Mouse (Mus musculus) neural tube, embryonic 14.5 days (tissue): ENCODE results near the gene Pax3. TPM values are rescaled to one million over a fixed set of nuclear protein-coding genes. Genes with fewer than 3 reads are reported as not detected.

Source experiments
- ATAC-seq: fragments of 200-750 bp; cut with Nextera tagmentation; 2 replicates; pipeline ENCODE4 v1.8.0; 2017; ENCODE audit warnings: low read depth, mild to moderate bottlenecking, moderate TSS enrichment, moderate library complexity
- H3K27ac ChIP-seq: fragments of 300-500 bp; sonication (generic); 2 replicates; pipeline ENCODE4 v1.5.1; 2014; ENCODE audit warnings: low read depth, mild to moderate bottlenecking, control low read depth, low read length, moderate library complexity, mixed read lengths
- H3K27me3 ChIP-seq: fragments of 300-500 bp; sonication (generic); 2 replicates; pipeline ENCODE4 v1.6.1; 2014; ENCODE audit warnings: low read length; ENCODE audit not compliant: control insufficient read depth, insufficient read depth
- H3K36me3 ChIP-seq: fragments of 300-500 bp; sonication (generic); 2 replicates; pipeline ENCODE4 v1.6.1; 2014; ENCODE audit warnings: low read length, mixed read lengths; ENCODE audit not compliant: control insufficient read depth, insufficient read depth
- H3K4me1 ChIP-seq: fragments of 300-500 bp; sonication (generic); 2 replicates; pipeline ENCODE4 v1.6.1; 2014; ENCODE audit warnings: low read length; ENCODE audit not compliant: control insufficient read depth, insufficient read depth
- H3K4me2 ChIP-seq: fragments of 300-500 bp; sonication (generic); 2 replicates; pipeline ENCODE4 v1.6.1; 2014; ENCODE audit warnings: mild to moderate bottlenecking, low read depth, low read length, control low read depth
- H3K4me3 ChIP-seq: fragments of 300-500 bp; sonication (generic); 2 replicates; pipeline ENCODE4 v1.5.1; 2014; ENCODE audit warnings: low read depth, low read length, control low read depth, mixed read lengths
- H3K9ac ChIP-seq: fragments of 300-500 bp; sonication (generic); replicated peaks from 2 replicates; pipeline ENCODE4 v1.6.1; 2014; ENCODE audit warnings: low read depth, mild to moderate bottlenecking, control low read depth, low read length, mixed read lengths
- H3K9me3 ChIP-seq: fragments of 300-500 bp; sonication (generic); 2 replicates; pipeline ENCODE4 v1.6.1; 2016; ENCODE audit warnings: low read length; ENCODE audit not compliant: control insufficient read depth
- WGBS: fragments of 180-500 bp; shearing (Covaris S2); extraction: QIAGEN DNeasy Blood & Tissue Kit; methylation state at CpG from one replicate; pipeline ENCODE4 v1.1.7; 2014; 5-methylcytosine and 5-hydroxymethylcytosine counted together
- polyA plus RNA-seq: library from polyadenylated mRNA; unstranded; fragments of >200 nt; fragmentation: Nextera tagmentation; extraction: Ambion mirVana; gene quantifications from 2 replicates; pipeline ENCODE4 v1.2.1, GENCODE M21; 2014

Gene Pax3
- polyA plus RNA-seq, 1 experiment from 2014 or later: 4.6 TPM

GRCm38 (mm10) chr1:78171671-78172070 lies 25.3 kb downstream of the Pax3 start:
- no peak for ATAC-seq
- H3K27ac ChIP-seq: no peak overlapping the region
- H3K9ac ChIP-seq: no peak overlapping the region
- H3K27me3 ChIP-seq: peaks cover 13% of the 10 kb centered on the region; the same call in 1 of the 2 replicates
- no peaks in the 10 kb centered on the region for H3K9me3 ChIP-seq
- no peaks in the 10 kb centered on the region for H3K4me1 ChIP-seq
- 19% methylated on average over 1 of the region's 1 CpGs for WGBS
- no peak overlapping the region for H3K4me2 ChIP-seq
- no peaks in the 10 kb centered on the region for H3K36me3 ChIP-seq
- no peak overlapping the region for H3K4me3 ChIP-seq

GRCm38 (mm10) chr1:78170771-78171170 lies 26.2 kb downstream of the Pax3 start:
- no peak for ATAC-seq
- H3K4me1 ChIP-seq: no peaks in the 10 kb centered on the region
- H3K4me3 ChIP-seq: no peak overlapping the region
- no peaks in the 10 kb centered on the region for H3K36me3 ChIP-seq
- H3K27ac ChIP-seq: no peak overlapping the region
- no peak overlapping the region for H3K9ac ChIP-seq
- no peak overlapping the region for H3K4me2 ChIP-seq
- no peaks in the 10 kb centered on the region for H3K9me3 ChIP-seq
- H3K27me3 ChIP-seq: peaks cover 14% of the 10 kb centered on the region
- 21% methylated on average over 9 of the region's 9 CpGs for WGBS

- Histone ChIP-seq H3K9me3 (no peaks in the 10 kb centered on the region), H3K27ac (no peak overlapping the region), H3K4me1 (no peaks in the 10 kb centered on the region), H3K4me3 (no peak overlapping the region), H3K4me2 (no peak overlapping the region), H3K36me3 (no peaks in the 10 kb centered on the region), H3K27me3 (peaks cover 17% of the 10 kb centered on the region), H3K9ac (no peak overlapping the region)
- WGBS: 22% methylated on average over 3 of the region's 3 CpGs
- ATAC-seq: no peak
Measured at GRCm38 (mm10) chr1:78168796-78169195, 28.1 kb downstream of the Pax3 start.

- peaks cover 17% of the 10 kb centered on the region for H3K27me3 ChIP-seq
- H3K27ac ChIP-seq: no peak overlapping the region
- H3K9ac ChIP-seq: no peak overlapping the region
- H3K4me3 ChIP-seq: no peak overlapping the region
- 11% methylated on average over 18 of the region's 18 CpGs for WGBS
- ATAC-seq: peak; percentile 52; the same call in 1 of the 2 replicates
- H3K36me3 ChIP-seq: no peaks in the 10 kb centered on the region
- H3K9me3 ChIP-seq: no peaks in the 10 kb centered on the region
- no peak overlapping the region for H3K4me2 ChIP-seq
- no peaks in the 10 kb centered on the region for H3K4me1 ChIP-seq
Measured at GRCm38 (mm10) chr1:78167577-78168286, 29.2 kb downstream of the Pax3 start.

- Histone ChIP-seq H3K27ac (no peak overlapping the region), H3K4me2 (no peak overlapping the region), H3K4me1 (no peaks in the 10 kb centered on the region), H3K27me3 (peaks cover 8% of the 10 kb centered on the region; the same call in 1 of the 2 replicates), H3K4me3 (no peak overlapping the region), H3K9ac (no peak overlapping the region), H3K9me3 (no peaks in the 10 kb centered on the region), H3K36me3 (no peaks in the 10 kb centered on the region)
- ATAC-seq: no peak
- 77% methylated on average over 5 of the region's 5 CpGs for WGBS
Measured at GRCm38 (mm10) chr1:78161745-78162144, 35.2 kb downstream of the Pax3 start.

- Histone ChIP-seq H3K27me3 (no peaks in the 10 kb centered on the region; the same call in 1 of the 2 replicates), H3K27ac (no peak overlapping the region), H3K4me1 (no peaks in the 10 kb centered on the region), H3K4me2 (no peak overlapping the region), H3K9ac (no peak overlapping the region), H3K9me3 (no peaks in the 10 kb centered on the region), H3K36me3 (no peaks in the 10 kb centered on the region), H3K4me3 (no peak overlapping the region)
- no peak for ATAC-seq
- WGBS: 29% methylated on average over 6 of the region's 6 CpGs
Measured at GRCm38 (mm10) chr1:78157930-78158329, 39.0 kb downstream of the Pax3 start.

- no peaks in the 10 kb centered on the region for H3K4me1 ChIP-seq
- ATAC-seq: no peak
- H3K9me3 ChIP-seq: no peaks in the 10 kb centered on the region
- H3K27me3 ChIP-seq: no peaks in the 10 kb centered on the region; the same call in 1 of the 2 replicates
- no peak overlapping the region for H3K4me2 ChIP-seq
- no peak overlapping the region for H3K4me3 ChIP-seq
- H3K27ac ChIP-seq: no peak overlapping the region
- 89% methylated on average over 4 of the region's 4 CpGs for WGBS
- no peak overlapping the region for H3K9ac ChIP-seq
- no peaks in the 10 kb centered on the region for H3K36me3 ChIP-seq
Measured at GRCm38 (mm10) chr1:78155796-78156195, 41.1 kb downstream of the Pax3 start.

GRCm38 (mm10) chr1:78148011-78148623 lies 48.8 kb downstream of the Pax3 start:
- Histone ChIP-seq H3K27ac (no peak overlapping the region), H3K9ac (no peak overlapping the region), H3K9me3 (no peaks in the 10 kb centered on the region), H3K4me1 (no peaks in the 10 kb centered on the region), H3K4me2 (no peak overlapping the region), H3K36me3 (no peaks in the 10 kb centered on the region), H3K27me3 (peaks cover 6% of the 10 kb centered on the region; the same call in 1 of the 2 replicates), H3K4me3 (no peak overlapping the region)
- 70% methylated on average over 2 of the region's 2 CpGs for WGBS
- no peak for ATAC-seq

GRCm38 (mm10) chr1:78143403-78143802 lies 53.5 kb downstream of the Pax3 start:
- Histone ChIP-seq H3K4me2 (no peak overlapping the region), H3K4me1 (0 out of 2 replicates have a peak, but pooled peaks cover 5% of the 10 kb centered on the region), H3K9ac (no peak overlapping the region), H3K4me3 (no peak overlapping the region), H3K36me3 (no peaks in the 10 kb centered on the region), H3K27ac (no peak overlapping the region), H3K9me3 (no peaks in the 10 kb centered on the region), H3K27me3 (peaks cover 13% of the 10 kb centered on the region)
- ATAC-seq: no peak
- 29% methylated on average over 6 of the region's 6 CpGs for WGBS
